ENCODE assay signal across 25 mouse cellular contexts in the genomic region with DNA sequence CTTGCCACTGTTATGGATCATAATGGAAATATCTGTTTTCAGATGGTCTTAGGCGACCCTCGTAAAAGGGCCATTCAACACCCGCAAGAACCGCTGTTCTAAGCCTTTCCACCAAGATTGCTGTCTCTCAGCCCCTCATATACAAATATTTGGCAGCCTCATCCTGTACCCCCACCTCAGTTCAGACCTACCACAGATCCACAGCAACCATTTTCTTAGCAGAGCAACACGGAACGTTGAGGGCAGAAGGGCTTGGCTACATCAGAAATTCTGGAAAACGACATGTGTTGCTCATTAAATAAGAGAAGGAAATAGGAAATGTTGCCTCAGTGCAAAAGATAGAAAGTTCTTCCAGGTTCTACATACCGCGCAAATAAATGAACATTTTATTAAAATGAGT. TPM values are rescaled to one million over a fixed set of nuclear protein-coding genes. Genes with fewer than 3 reads are reported as not detected.
A peak's percentile ranks its signal among the peaks of the same experiment; 100 is the strongest.
DNase-seq lines count a peak whose midpoint lies in the region; ATAC-seq and TF ChIP-seq lines count a peak whose summit lies in the region.
"Had no signal": no experiment of that assay in that cellular context is flagged by ENCODE, and none has a peak within 500 bp of the region (broad histone marks: within the 10 kb centered on the region; RNA-seq: fewer than 3 reads in every experiment).

No protein-coding gene starts in this region.

- no peak overlapping the region for H3K4me2 ChIP-seq in intestine, embryonic 14.5 days (ENCODE audit: low read length)
- H3K4me2 ChIP-seq in intestine, postnatal 0 days (replicated peaks; ENCODE audit: low read depth): no peak overlapping the region
- H3K4me2 ChIP-seq in embryonic facial prominence, embryonic 12.5 days (replicated peaks): no peak overlapping the region
- H3K4me2 ChIP-seq in intestine, embryonic 15.5 days (replicated peaks): no peak overlapping the region
- H3K4me2 ChIP-seq in stomach, embryonic 14.5 days (replicated peaks; ENCODE audit: low read depth, low read length): no peak overlapping the region; the same call in 1 of the 2 replicates
- H3K4me2 ChIP-seq: heart, embryonic 12.5 days; liver, embryonic 12.5 days; midbrain, embryonic 13.5 days; neural tube, embryonic 12.5 days had no signal

- DNase-seq in intestine, embryonic 14.5 days (ENCODE audit: low spot score): no peak
- no peak for DNase-seq in left cerebral cortex, adult 11 months (ENCODE audit: low spot score)
- no peak for DNase-seq in embryo, embryonic 10.5 days (ENCODE audit: low spot score)
- DNase-seq: cerebellum, adult 8-10 months; cerebellum, postnatal 36 days; gastrocnemius, adult 2 months; heart, postnatal 10 days; kidney, adult 8-10 months; layer of hippocampus, adult 9-11 months; left cerebral cortex, postnatal 4 days; lung, adult 2 months; retina, postnatal 1 day had no signal

- H3K36me3 ChIP-seq in intestine, embryonic 14.5 days (ENCODE audit: control insufficient read depth, insufficient read depth, low read length): no peaks in the 10 kb centered on the region
- H3K36me3 ChIP-seq in intestine, postnatal 0 days (ENCODE audit: control insufficient read depth, insufficient read depth): no peaks in the 10 kb centered on the region
- no peaks in the 10 kb centered on the region for H3K36me3 ChIP-seq in embryonic facial prominence, embryonic 12.5 days
- no peaks in the 10 kb centered on the region for H3K36me3 ChIP-seq in intestine, embryonic 15.5 days
- no peaks in the 10 kb centered on the region for H3K36me3 ChIP-seq in stomach, embryonic 14.5 days (ENCODE audit: control insufficient read depth, insufficient read depth, low read length)
- H3K36me3 ChIP-seq: heart, embryonic 12.5 days; liver, embryonic 12.5 days; midbrain, embryonic 13.5 days; neural tube, embryonic 12.5 days had no signal

- no peak overlapping the region for H3K9ac ChIP-seq in intestine, embryonic 14.5 days (ENCODE audit: low read length)
- no peak overlapping the region for H3K9ac ChIP-seq in intestine, postnatal 0 days (ENCODE audit: low read depth, low read length)
- H3K9ac ChIP-seq in embryonic facial prominence, embryonic 12.5 days: no peak overlapping the region
- no peak overlapping the region for H3K9ac ChIP-seq in intestine, embryonic 15.5 days
- no peak overlapping the region for H3K9ac ChIP-seq in stomach, embryonic 14.5 days (replicated peaks; ENCODE audit: low read depth, low read length)
- H3K9ac ChIP-seq: heart, embryonic 12.5 days; liver, embryonic 12.5 days; midbrain, embryonic 13.5 days; neural tube, embryonic 12.5 days had no signal

- H3K27me3 ChIP-seq in intestine, embryonic 14.5 days (replicated peaks; ENCODE audit: control insufficient read depth, insufficient read depth, low read length): no peaks in the 10 kb centered on the region
- H3K27me3 ChIP-seq in intestine, postnatal 0 days (replicated peaks; ENCODE audit: control insufficient read depth, insufficient read depth, low read length): no peaks in the 10 kb centered on the region
- H3K27me3 ChIP-seq in embryonic facial prominence, embryonic 12.5 days: no peaks in the 10 kb centered on the region
- H3K27me3 ChIP-seq in intestine, embryonic 15.5 days (replicated peaks): no peaks in the 10 kb centered on the region
- no peaks in the 10 kb centered on the region for H3K27me3 ChIP-seq in stomach, embryonic 14.5 days (ENCODE audit: control insufficient read depth, insufficient read depth, low read length)
- H3K27me3 ChIP-seq: heart, embryonic 12.5 days; midbrain, embryonic 13.5 days; neural tube, embryonic 12.5 days had no signal

- ATAC-seq in intestine, embryonic 14.5 days (replicated peaks; ENCODE audit: low FRiP score, low TSS enrichment, low read depth): no peak
- ATAC-seq in intestine, postnatal 0 days: no peak
- no peak for ATAC-seq in embryonic facial prominence, embryonic 12.5 days (ENCODE audit: insufficient number of reproducible peaks, insufficient read depth, low FRiP score, low TSS enrichment)
- no peak for ATAC-seq in intestine, embryonic 15.5 days
- no peak for ATAC-seq in stomach, embryonic 14.5 days (ENCODE audit: insufficient number of reproducible peaks, insufficient read depth, low FRiP score, low read depth)
- ATAC-seq: CD4-positive, CD25-positive, alpha-beta regulatory T cell, adult 4 months; forebrain, embryonic 14.5 days; liver, embryonic 12.5 days; midbrain, embryonic 13.5 days had no signal

- peak overlapping the region; percentile 71 for H3K27ac ChIP-seq in intestine, embryonic 14.5 days (ENCODE audit: low read depth)
- no peak overlapping the region for H3K27ac ChIP-seq in intestine, postnatal 0 days (ENCODE audit: low read depth, low read length)
- 0 out of 2 replicates have a peak overlapping the region, but pooled peaks have one; percentile 24 for H3K27ac ChIP-seq in embryonic facial prominence, embryonic 12.5 days
- peak overlapping the region; percentile 24; the same call in 1 of the 2 replicates for H3K27ac ChIP-seq in intestine, embryonic 15.5 days
- peak overlapping the region; percentile 91 for H3K27ac ChIP-seq in stomach, embryonic 14.5 days (ENCODE audit: low read length)
- H3K27ac ChIP-seq: gastrocnemius, adult 2 months; hindbrain, postnatal 0 days; left cerebral cortex, adult 2 months; liver, embryonic 12.5 days; midbrain, embryonic 13.5 days; neural tube, embryonic 12.5 days had no signal

- H3K4me3 ChIP-seq in intestine, embryonic 14.5 days (ENCODE audit: low read depth, low read length): no peak overlapping the region
- H3K4me3 ChIP-seq in intestine, postnatal 0 days (ENCODE audit: low read depth, low read length): no peak overlapping the region
- H3K4me3 ChIP-seq in embryonic facial prominence, embryonic 12.5 days: no peak overlapping the region
- no peak overlapping the region for H3K4me3 ChIP-seq in intestine, embryonic 15.5 days (replicated peaks)
- no peak overlapping the region for H3K4me3 ChIP-seq in stomach, embryonic 14.5 days (ENCODE audit: low read depth, low read length)
- H3K4me3 ChIP-seq: gastrocnemius, adult 2 months; heart, embryonic 12.5 days; left cerebral cortex, adult 2 months; liver, embryonic 12.5 days; midbrain, embryonic 13.5 days; neural tube, embryonic 12.5 days had no signal

- TF ChIP-seq CTCF in intestine, postnatal 0 days (IDR thresholded peaks at IDR 0.05; ENCODE audit: low read depth): no peak

- H3K4me1 ChIP-seq in intestine, embryonic 14.5 days (replicated peaks; ENCODE audit: control insufficient read depth, insufficient read depth, low read length): peaks cover 17% of the 10 kb centered on the region
- no peaks in the 10 kb centered on the region for H3K4me1 ChIP-seq in intestine, postnatal 0 days (replicated peaks; ENCODE audit: control insufficient read depth, insufficient read depth, low read length)
- peaks cover 15% of the 10 kb centered on the region; the same call in 1 of the 2 replicates for H3K4me1 ChIP-seq in embryonic facial prominence, embryonic 12.5 days
- H3K4me1 ChIP-seq in intestine, embryonic 15.5 days (replicated peaks): 0 out of 2 replicates have a peak, but pooled peaks cover 5% of the 10 kb centered on the region
- peaks cover 11% of the 10 kb centered on the region for H3K4me1 ChIP-seq in stomach, embryonic 14.5 days (ENCODE audit: control insufficient read depth, insufficient read depth, low read length)
- H3K4me1 ChIP-seq: midbrain, embryonic 13.5 days; neural tube, embryonic 12.5 days had no signal

- 48% methylated on average over 9 of the region's 9 CpGs for WGBS in intestine, embryonic 14.5 days
- WGBS in intestine, postnatal 0 days: 51% methylated on average over 9 of the region's 9 CpGs
- 64% methylated on average over 9 of the region's 9 CpGs for WGBS in embryonic facial prominence, embryonic 12.5 days
- WGBS in intestine, embryonic 15.5 days: 45% methylated on average over 9 of the region's 9 CpGs
- WGBS in stomach, embryonic 14.5 days: 45% methylated on average over 9 of the region's 9 CpGs

- H3K9me3 ChIP-seq in intestine, embryonic 14.5 days (ENCODE audit: control insufficient read depth, low read length): no peaks in the 10 kb centered on the region
- H3K9me3 ChIP-seq in intestine, postnatal 0 days (ENCODE audit: control insufficient read depth): no peaks in the 10 kb centered on the region
- no peaks in the 10 kb centered on the region for H3K9me3 ChIP-seq in embryonic facial prominence, embryonic 12.5 days
- H3K9me3 ChIP-seq in intestine, embryonic 15.5 days: no peaks in the 10 kb centered on the region
- no peaks in the 10 kb centered on the region for H3K9me3 ChIP-seq in stomach, embryonic 14.5 days (ENCODE audit: control insufficient read depth, low read depth, low read length)
- H3K9me3 ChIP-seq: heart, embryonic 12.5 days; liver, embryonic 12.5 days; megakaryocyte, embryonic 14.5 days; midbrain, embryonic 13.5 days; neural tube, embryonic 12.5 days had no signal

RNA-seq across cellular contexts. Expression of a gene that starts 11.0 kb away (rescaled TPM):
- polyA plus RNA-seq in intestine, embryonic 14.5 days (2014; fragmentation: Nextera tagmentation; extraction: Ambion mirVana): 4.5 and 5.9 TPM in 2 replicates
- 1.6 TPM in 2 replicates for polyA plus RNA-seq in intestine, postnatal 0 days (2015; fragmentation: Nextera tagmentation; extraction: Ambion mirVana)
- polyA plus RNA-seq in embryonic facial prominence, embryonic 12.5 days (2016; fragmentation: Nextera tagmentation; extraction: Ambion mirVana): 7.8 and 8.5 TPM in 2 replicates
- polyA plus RNA-seq in intestine, embryonic 15.5 days (2015; fragmentation: Nextera tagmentation; extraction: Ambion mirVana): 3.8 and 5.0 TPM in 2 replicates
- polyA plus RNA-seq in stomach, embryonic 14.5 days (2014; fragmentation: Nextera tagmentation; extraction: Ambion mirVana): 4.5 and 5.0 TPM in 2 replicates

RNA-seq across cellular contexts. Expression of a gene that starts 58.4 kb away (rescaled TPM):
- 16.2 and 21.5 TPM in 2 replicates for polyA plus RNA-seq in intestine, embryonic 14.5 days (2014; fragmentation: Nextera tagmentation; extraction: Ambion mirVana)
- polyA plus RNA-seq in intestine, postnatal 0 days (2015; fragmentation: Nextera tagmentation; extraction: Ambion mirVana): 2.7 and 3.4 TPM in 2 replicates
- 20.8 and 20.9 TPM in 2 replicates for polyA plus RNA-seq in embryonic facial prominence, embryonic 12.5 days (2016; fragmentation: Nextera tagmentation; extraction: Ambion mirVana)
- polyA plus RNA-seq in intestine, embryonic 15.5 days (2015; fragmentation: Nextera tagmentation; extraction: Ambion mirVana): 12.6 and 13.1 TPM in 2 replicates
- 16.5 and 18.1 TPM in 2 replicates for polyA plus RNA-seq in stomach, embryonic 14.5 days (2014; fragmentation: Nextera tagmentation; extraction: Ambion mirVana)
